Mouse (Mus musculus): ENCODE data around the gene Gm10322. TPM values are rescaled to one million over a fixed set of nuclear protein-coding genes. Genes with fewer than 3 reads are reported as not detected.

Gm10322 gene
- polyA plus RNA-seq, 1 experiment, result not detected

- no peak for DNase-seq
- H3K4me3 ChIP-seq (replicated peaks; ENCODE audit: extremely low read depth, low read depth, low read length), result no peak overlapping the region
- WGBS, result 97% methylated on average over 9 of the region's 9 CpGs
- TF ChIP-seq CTCF (IDR thresholded peaks at IDR 0.05; ENCODE audit: insufficient read depth, low read length) (no peak), POLR2A (IDR thresholded peaks at IDR 0.05; ENCODE audit: borderline replicate concordance, extremely low read depth, low read depth, low read length) (no peak)
- no peaks in the 10 kb centered on the region; the same call in 1 of the 2 replicates for H3K4me1 ChIP-seq (ENCODE audit: control insufficient read depth, insufficient read depth, low read length)
These were observed 25.3 kb upstream of the Gm10322 start for GRCm38 (mm10) chr10:59590606-59591005.

DNA sequence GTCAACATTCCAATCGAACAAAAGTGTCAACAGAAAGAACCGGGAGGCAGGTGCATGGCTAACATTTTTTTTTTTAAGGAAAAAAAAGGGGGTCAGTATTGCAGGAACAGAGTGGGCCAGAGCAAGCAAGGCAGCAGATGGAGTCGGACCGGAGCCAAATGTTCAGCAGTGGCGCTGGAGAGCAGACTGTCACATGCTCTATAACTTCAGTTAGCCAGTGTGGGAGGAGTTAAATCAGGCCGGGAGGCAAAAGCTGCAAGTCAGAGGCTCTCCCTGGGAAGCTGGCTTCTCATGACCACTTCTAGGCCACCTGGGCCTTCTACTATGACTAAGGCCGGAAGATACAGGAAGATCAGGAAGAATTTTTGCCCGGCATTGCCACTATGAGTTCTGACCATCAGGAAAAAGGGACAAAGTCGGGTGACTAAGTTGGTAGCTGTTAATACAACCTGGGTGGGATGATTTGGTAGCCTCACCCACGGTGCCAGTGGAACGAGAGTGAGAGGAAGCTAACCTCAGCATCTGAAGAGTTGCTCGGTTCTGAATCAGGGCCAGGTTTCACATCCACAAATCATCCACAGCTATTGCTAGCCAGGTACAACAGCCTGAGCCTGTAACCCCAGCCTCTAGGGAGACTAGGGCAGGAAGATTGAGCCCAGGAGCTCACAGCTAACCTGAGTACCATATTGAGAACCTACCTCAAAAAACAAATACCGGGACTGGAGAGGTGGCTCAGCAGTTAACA is 21.9 kb upstream of the Gm10322 start:
- DNase-seq, result no peak
- Histone ChIP-seq H3K4me1 (ENCODE audit: control insufficient read depth, insufficient read depth, low read length) (no peaks in the 10 kb centered on the region; the same call in 1 of the 2 replicates), H3K4me3 (replicated peaks; ENCODE audit: extremely low read depth, low read depth, low read length) (no peak overlapping the region)
- 66% methylated on average over 13 of the region's 13 CpGs for WGBS
- TF ChIP-seq POLR2A (IDR thresholded peaks at IDR 0.05; ENCODE audit: borderline replicate concordance, extremely low read depth, low read depth, low read length) (no peak), CTCF (IDR thresholded peaks at IDR 0.05; ENCODE audit: insufficient read depth, low read length) (no peak)

- WGBS, result 68% methylated on average over 8 of the region's 8 CpGs
- TF ChIP-seq CTCF (IDR thresholded peaks at IDR 0.05; ENCODE audit: insufficient read depth, low read length) (no peak), POLR2A (IDR thresholded peaks at IDR 0.05; ENCODE audit: borderline replicate concordance, extremely low read depth, low read depth, low read length) (no peak)
- no peaks in the 10 kb centered on the region for H3K4me1 ChIP-seq (ENCODE audit: control insufficient read depth, insufficient read depth, low read length)
These were observed 15.3 kb upstream of the Gm10322 start for GRCm38 (mm10) chr10:59600516-59600915.

GRCm38 (mm10) chr10:59602043-59602442 is 13.8 kb upstream of the Gm10322 start:
- TF ChIP-seq CTCF (IDR thresholded peaks at IDR 0.05; ENCODE audit: insufficient read depth, low read length) (no peak), POLR2A (IDR thresholded peaks at IDR 0.05; ENCODE audit: borderline replicate concordance, extremely low read depth, low read depth, low read length) (no peak)
- no peak overlapping the region for H3K4me3 ChIP-seq (replicated peaks; ENCODE audit: extremely low read depth, low read depth, low read length)
- WGBS, result 78% methylated on average over 8 of the region's 8 CpGs
- no peak for DNase-seq
- H3K4me1 ChIP-seq (ENCODE audit: control insufficient read depth, insufficient read depth, low read length), result no peaks in the 10 kb centered on the region

More at GRCm38 (mm10) chr10:59600516-59600915, 15.3 kb upstream of the Gm10322 start:
- no peak for DNase-seq
- no peak overlapping the region for H3K4me3 ChIP-seq (replicated peaks; ENCODE audit: extremely low read depth, low read depth, low read length)

DNA sequence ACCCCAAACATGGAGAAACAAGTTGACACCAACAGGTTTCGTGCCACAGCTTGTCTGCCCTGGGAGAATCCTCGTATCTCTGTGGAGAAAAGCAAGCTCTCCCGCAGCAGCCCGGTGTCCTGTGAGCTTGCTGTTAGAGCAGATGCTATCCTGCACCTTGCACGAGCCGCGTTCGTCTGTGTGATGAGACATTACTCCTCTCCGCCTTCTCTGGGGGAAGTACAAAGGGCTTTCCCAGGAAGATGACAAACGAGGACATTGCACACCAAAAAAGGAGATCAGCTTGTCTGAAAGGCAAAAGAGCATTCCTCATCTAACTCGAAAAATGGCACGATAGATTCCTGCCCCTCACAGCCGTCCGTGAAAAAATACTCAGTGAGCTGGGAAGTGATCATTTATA is 13.0 kb upstream of the Gm10322 start:
- TF ChIP-seq POLR2A (IDR thresholded peaks at IDR 0.05; ENCODE audit: borderline replicate concordance, extremely low read depth, low read depth, low read length) (no peak), CTCF (IDR thresholded peaks at IDR 0.05; ENCODE audit: insufficient read depth, low read length) (no peak)
- Histone ChIP-seq H3K4me1 (ENCODE audit: control insufficient read depth, insufficient read depth, low read length) (no peaks in the 10 kb centered on the region), H3K4me3 (replicated peaks; ENCODE audit: extremely low read depth, low read depth, low read length) (no peak overlapping the region)
- WGBS, result 67% methylated on average over 14 of the region's 14 CpGs
- DNase-seq, result no peak

- H3K4me3 ChIP-seq (replicated peaks; ENCODE audit: extremely low read depth, low read depth, low read length), result no peak overlapping the region
- no peak for DNase-seq
- 56% methylated on average over 5 of the region's 5 CpGs for WGBS
- TF ChIP-seq POLR2A (IDR thresholded peaks at IDR 0.05; ENCODE audit: borderline replicate concordance, extremely low read depth, low read depth, low read length) (no peak), CTCF (IDR thresholded peaks at IDR 0.05; ENCODE audit: insufficient read depth, low read length) (no peak)
- H3K4me1 ChIP-seq (ENCODE audit: control insufficient read depth, insufficient read depth, low read length), result 0 out of 2 replicates have a peak, but pooled peaks cover 2% of the 10 kb centered on the region
These were observed 12.0 kb upstream of the Gm10322 start for GRCm38 (mm10) chr10:59603843-59604242.

GRCm38 (mm10) chr10:59604879-59605464 is 10.9 kb upstream of the Gm10322 start:
- Histone ChIP-seq H3K4me1 (ENCODE audit: control insufficient read depth, insufficient read depth, low read length) (0 out of 2 replicates have a peak, but pooled peaks cover 2% of the 10 kb centered on the region), H3K4me3 (replicated peaks; ENCODE audit: extremely low read depth, low read depth, low read length) (no peak overlapping the region)
- no peak for TF ChIP-seq CTCF (IDR thresholded peaks at IDR 0.05; ENCODE audit: insufficient read depth, low read length)
- TF ChIP-seq POLR2A (IDR thresholded peaks at IDR 0.05; ENCODE audit: borderline replicate concordance, extremely low read depth, low read depth, low read length), result no peak
- 77% methylated on average over 11 of the region's 11 CpGs for WGBS
- no peak for DNase-seq

DNA sequence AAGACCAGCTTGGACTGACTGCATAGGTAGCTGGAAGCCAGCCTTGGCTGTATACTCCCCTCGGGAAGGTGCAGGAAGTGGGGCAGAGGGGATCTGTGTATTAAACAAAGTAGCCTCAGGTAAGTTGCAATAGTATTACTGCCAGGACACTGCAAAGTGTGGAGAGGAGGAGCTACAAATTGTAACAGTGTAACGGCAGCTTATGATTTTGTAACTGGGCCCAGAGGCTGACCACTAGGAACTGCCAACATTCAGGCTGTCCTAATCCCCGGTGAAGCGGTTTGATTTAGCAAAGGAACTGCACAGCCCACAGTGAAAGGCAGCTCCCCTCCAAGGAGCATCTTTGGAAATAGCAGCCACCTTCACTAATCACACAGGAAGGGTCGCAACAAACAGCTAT is 2.6 kb upstream of the Gm10322 start:
- DNase-seq, result no peak
- 63% methylated on average over 5 of the region's 5 CpGs for WGBS

DNA sequence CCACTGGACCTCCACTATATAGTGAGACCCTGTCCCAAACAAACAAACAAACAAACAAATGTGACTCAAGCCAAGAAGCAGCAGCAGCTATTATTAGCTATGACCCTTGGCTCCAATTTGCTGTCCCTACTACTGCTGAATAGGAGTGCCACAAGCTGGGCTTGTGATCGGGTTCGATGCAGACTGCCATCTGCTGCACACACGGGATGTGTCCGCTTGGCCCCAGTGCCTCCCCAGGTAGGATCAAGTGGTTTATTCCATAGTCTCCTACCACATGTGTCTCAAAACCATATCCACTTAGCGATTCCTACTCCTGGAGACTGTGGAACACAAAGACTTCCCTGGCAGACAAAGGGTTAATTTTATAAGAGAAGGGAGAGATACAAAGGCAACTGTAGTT is 1.7 kb upstream of the Gm10322 start:
- Histone ChIP-seq H3K4me3 (replicated peaks; ENCODE audit: extremely low read depth, low read depth, low read length) (no peak overlapping the region), H3K4me1 (ENCODE audit: control insufficient read depth, insufficient read depth, low read length) (peaks cover 5% of the 10 kb centered on the region)
- WGBS, result 84% methylated on average over 5 of the region's 5 CpGs
- no peak for TF ChIP-seq POLR2A (IDR thresholded peaks at IDR 0.05; ENCODE audit: borderline replicate concordance, extremely low read depth, low read depth, low read length)
- no peak for TF ChIP-seq CTCF (IDR thresholded peaks at IDR 0.05; ENCODE audit: insufficient read depth, low read length)
- no peak for DNase-seq

More for the DNA sequence above, 2.6 kb upstream of the Gm10322 start:
- TF ChIP-seq CTCF (IDR thresholded peaks at IDR 0.05; ENCODE audit: insufficient read depth, low read length), result no peak
- TF ChIP-seq POLR2A (IDR thresholded peaks at IDR 0.05; ENCODE audit: borderline replicate concordance, extremely low read depth, low read depth, low read length), result no peak
- Histone ChIP-seq H3K4me3 (replicated peaks; ENCODE audit: extremely low read depth, low read depth, low read length) (no peak overlapping the region), H3K4me1 (ENCODE audit: control insufficient read depth, insufficient read depth, low read length) (peaks cover 7% of the 10 kb centered on the region)

- TF ChIP-seq POLR2A (IDR thresholded peaks at IDR 0.05; ENCODE audit: borderline replicate concordance, extremely low read depth, low read depth, low read length) (no peak), CTCF (IDR thresholded peaks at IDR 0.05; ENCODE audit: insufficient read depth, low read length) (no peak)
- WGBS, result 31% methylated on average over 5 of the region's 5 CpGs
- DNase-seq, result no peak
- peaks cover 5% of the 10 kb centered on the region for H3K4me1 ChIP-seq (ENCODE audit: control insufficient read depth, insufficient read depth, low read length)
- peak overlapping the region; percentile 86 for H3K4me3 ChIP-seq (replicated peaks; ENCODE audit: extremely low read depth, low read depth, low read length)
These were observed 452 bp upstream of the Gm10322 start for GRCm38 (mm10) chr10:59615411-59615810.

All from lung, adult 2 months (tissue).